Mouse (Mus musculus) fibroblast of lung, adult 2 months (primary cell): ENCODE measurements around the gene Tia1.

Source experiments
- DNase-seq: peaks from one replicate; pipeline ENCODE4 v3.0.0-alpha.2; 2011; ENCODE audit warnings: low read depth

The Tia1 gene

DNA sequence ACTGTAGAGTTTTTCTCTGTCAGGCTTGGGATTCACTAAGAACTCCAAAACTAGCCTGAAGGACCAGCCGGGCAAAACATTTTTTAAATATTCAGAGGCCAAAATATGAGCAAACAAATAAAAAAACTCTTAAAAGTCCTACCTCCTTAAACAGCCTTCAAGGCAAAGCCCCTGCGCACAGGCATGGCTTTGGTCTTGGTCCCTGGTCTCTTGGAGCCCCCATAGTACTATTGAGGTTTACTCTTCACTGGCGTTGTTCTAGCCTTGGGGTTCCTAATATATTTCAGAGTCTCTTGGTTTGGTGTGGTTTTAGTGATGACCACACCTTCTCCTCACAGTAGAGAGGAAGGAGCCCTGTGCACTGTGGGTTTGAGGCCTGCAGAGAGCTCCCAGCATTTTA lies 27.5 kb downstream of the Tia1 start:
- no peak for DNase-seq

DNA sequence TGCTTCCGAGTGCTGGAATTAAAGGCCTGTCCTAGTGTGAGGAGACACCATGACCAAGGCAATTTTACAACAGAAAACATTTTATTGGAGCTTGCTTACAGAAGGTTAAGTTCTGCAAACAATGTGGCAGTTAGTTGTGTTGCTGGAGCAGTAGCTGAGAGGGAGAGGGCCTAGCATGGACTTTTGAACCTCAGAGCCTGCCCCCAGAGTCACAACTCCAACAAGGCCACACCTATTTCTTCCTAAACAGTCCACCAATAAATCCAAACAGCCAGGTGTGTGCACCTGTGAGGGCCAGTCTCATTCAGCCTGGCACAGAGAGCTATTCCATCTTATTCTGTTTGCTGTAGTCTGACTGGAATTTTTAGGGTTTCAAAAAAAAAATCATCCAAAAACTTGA lies 29.7 kb downstream of the Tia1 start:
- DNase-seq = no peak

DNA sequence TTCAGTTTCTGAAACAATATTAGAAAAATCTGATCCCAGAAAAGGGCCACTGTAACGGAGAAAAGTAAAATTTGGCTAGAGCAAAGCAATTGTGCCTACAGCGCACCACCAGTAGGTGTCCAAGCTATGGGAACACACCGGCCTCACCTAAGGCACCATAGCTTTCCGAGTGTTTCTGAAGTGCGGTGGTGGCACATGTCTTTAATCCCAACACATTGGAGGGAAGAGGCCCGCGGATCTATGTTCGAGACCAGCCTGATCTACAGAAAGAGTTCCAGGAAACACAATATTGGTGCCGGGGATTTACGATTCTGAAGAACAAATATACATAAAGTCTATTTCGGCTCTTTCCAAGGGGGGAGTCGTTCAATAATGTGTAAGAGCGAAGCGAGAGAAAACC lies 33.7 kb downstream of the Tia1 start:
- DNase-seq = peak; percentile 24

DNA sequence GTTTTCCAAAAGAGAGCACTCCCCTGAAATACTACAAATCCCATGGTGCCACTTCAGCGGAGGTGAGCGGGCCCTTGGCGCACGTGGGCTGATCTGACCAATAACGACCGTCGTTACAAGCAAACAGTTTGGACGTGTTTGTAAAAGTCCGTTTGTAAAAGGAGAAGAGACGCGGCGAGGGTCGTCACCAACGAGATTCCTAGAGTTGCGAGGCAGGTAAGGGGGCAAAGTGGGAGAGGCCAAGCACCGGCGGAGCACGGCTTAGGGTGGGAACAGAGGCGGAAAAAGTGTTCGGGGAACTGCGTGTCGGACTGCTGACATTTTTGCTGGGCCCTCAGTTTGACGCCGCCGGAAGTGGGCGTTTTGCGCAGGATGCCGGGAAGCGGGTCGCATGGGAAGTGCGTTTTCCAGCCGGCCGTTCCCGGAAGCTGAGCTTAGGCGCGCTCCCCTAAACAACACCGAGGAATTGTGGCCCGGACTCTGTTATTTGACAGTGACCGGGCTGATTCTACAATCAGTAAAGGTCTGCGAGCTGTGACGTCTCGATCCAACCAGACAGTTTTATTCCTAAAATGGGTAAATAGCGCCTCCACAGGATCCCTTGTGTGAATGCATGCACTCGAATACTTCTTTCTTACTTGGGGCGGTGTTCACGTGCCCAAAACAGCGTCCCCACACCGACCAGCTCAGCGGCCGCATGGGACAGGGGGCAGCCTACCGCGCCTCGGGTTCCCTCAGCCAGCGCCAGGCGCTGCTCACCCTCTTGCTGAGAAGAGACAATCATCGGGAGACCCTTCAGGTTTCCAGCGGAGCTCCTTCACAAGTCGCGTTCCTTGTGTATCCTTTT lies 34.5 kb downstream of the Tia1 start, which contains the start of gene C87436:
C87436 (plus strand) TSS at position 103 of the 847 bp plus-strand sequence.
- peak; percentile 96 for DNase-seq

DNA sequence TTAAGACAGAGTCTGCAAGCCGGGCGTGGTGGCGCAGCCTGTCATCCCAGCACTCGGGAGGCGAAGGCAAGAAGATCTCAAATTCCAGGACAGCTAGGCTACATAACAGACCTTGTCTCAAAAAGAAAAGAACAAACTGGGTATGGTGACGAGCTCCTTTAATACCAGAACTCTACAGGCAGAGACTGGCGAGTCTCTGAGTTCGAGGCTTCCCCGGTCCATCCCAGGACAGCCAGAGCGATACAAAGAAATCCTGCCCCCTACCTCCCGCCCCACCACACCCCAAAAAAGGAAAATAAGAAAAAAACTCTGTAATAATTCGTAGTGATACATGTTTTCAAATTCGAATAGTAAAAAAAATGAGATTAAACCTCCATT lies 35.1 kb downstream of the Tia1 start:
- DNase-seq = no peak

DNA sequence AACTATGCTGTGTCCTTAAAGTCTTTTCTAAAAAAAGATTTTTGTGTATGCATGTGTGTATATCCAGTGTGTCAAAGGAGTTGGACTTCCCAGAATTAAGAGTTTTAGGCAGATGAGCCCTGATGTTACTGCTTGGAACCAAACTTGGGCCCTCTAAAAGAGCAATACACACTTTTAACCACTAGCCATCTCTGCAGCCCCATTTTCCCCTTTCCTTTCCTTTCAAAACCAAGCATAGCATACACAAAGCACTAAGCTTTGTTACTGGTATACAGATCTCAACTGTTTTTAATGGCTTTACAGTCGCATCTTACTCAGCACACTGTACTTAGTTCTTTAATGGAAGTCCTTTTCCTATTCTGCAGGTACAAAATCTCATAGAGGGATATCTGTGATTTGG lies 35.5 kb downstream of the Tia1 start:
- no peak for DNase-seq

DNA sequence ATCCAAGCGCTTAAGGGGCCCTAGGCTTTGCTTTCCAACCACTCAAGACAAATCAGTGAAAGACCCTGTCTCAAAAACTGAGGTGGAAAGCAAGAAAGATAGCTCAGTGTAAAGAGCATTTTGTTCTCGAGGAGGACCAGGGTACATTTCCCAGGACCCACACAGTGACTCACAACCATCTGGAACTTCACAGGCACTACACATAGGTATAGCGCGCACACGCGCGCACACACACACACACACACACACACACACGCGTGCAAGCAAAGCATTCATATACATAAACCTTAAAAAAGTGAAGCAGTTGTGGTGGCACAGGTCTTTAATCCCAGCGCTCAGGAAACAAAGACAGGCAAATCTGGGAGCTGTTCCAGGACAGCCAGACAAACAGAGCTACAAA lies 37.6 kb downstream of the Tia1 start:
- no peak for DNase-seq

DNA sequence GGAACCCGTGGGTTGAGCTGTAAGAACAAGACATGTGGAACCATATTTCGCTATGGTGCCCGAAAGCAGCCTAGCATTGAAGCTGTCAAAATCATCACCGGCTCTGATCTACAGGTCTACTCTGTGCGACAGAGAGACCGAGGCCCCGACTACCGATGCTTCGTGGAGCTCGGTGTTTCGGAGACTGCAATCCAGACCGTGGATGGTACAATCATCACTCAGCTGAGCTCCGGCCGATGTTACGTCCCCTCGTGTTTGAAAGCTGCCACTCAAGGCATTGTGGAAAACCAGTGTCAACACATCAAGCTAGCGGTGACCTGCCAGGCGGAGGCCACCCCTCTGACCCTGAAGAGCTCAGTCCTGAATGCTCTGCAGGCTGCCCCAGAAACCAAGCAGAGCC lies 41.5 kb downstream of the Tia1 start:
- no peak for DNase-seq

DNA sequence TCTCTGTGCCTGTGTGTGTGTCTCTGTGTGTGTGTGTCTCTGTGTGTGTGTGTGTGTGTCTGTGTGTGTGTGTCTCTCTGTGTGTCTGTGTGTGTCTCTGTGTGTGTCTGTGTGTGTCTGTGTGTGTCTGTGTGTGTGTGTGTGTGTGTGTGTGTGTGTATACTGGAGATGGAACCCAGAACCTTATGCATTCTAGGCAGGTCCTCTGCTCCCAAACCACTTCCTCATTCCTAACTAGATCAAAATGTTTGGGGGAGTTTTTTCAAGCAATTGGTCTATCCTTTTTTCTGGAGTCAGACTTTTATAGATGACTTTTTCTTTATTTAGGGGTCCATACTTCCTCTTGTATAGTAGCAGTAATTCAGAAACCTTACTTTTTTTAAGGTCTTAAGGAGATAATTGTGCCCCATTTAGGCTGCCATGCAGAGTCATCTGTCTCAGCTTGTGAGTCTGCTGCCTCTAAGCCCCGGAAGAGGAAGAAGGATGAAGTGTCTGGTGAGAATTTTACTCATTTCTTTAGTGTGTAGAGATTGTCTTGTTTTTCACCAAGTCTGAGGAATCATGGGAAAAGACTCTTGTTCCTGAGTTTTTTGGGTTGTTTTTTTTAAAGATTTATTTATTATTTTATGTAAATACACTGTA lies 43.0 kb downstream of the Tia1 start:
- no peak for DNase-seq

DNA sequence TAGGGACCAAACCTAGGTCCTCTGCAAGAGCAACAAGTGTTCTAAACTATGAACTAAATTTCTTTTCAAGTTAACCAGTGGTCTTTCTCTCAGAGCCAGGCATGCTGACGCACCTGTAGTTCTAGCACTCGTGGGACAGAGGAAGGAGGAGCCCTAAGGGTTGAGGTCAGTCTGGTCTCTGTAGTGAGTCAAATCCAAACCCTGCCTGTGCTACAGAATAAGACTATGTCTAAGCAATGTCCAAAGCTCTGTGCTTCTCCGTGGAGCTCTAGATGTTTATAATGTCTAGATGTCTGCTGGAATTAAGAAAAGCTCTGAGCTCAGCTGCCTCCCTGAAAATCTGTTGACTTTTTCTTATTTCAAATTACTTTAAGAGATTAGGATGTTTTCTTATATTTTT lies 52.7 kb downstream of the Tia1 start:
- DNase-seq = no peak

DNA sequence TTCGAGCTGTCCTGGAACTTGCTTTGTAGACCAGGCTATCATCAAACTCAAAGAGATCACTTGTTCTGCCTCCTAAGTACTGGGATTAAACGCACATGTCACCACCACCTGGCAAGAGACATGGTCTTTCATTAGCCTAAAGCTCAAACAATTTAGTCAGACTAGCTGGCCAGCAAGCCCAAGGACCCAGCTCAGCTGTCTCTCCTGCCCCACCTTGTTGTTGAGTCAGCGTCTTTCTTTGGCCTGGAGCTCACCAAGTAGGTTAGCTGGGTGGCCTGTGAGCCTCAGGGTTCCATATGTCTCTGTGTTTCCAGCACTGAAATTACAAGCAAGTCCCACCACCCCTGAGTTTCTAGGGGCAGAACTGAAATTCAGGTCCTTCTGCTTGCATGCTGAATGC lies 59.1 kb downstream of the Tia1 start:
- DNase-seq = no peak

DNA sequence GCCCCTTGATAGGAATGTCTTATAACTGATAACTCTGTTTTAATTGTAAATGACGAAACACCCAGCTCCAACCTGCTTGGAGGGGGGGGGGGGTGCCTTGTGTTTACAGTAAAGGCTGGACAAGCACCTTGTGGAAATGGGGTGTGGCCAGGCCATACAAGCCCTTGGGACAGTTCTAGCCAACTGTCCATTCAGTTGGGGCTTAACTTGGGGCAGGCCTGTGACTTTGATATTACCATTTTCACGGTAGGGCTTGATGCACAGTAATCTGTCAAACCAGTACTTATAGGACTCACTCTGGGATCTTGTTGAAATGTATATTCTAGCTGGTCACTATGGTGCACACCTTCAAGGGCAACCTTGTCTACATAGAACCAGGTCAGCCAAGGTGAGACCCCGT lies 67.3 kb downstream of the Tia1 start:
- no peak for DNase-seq

DNA sequence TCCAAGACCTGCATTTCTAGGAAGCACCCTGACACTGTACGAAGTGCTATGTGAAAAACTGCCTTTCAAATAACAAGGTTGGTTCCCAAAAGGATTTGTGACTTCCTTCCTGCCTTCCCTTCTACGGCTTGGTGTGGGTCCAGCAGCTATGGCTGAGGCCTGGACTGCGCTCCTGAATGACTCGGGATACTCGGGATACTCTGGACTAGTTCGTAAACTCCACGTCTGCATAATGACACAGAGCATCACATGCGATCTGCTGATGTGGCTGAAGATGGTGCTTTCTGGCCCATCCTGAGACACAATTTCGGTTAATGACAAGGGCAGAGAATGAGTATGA lies 67.7 kb downstream of the Tia1 start:
- DNase-seq = no peak

DNA sequence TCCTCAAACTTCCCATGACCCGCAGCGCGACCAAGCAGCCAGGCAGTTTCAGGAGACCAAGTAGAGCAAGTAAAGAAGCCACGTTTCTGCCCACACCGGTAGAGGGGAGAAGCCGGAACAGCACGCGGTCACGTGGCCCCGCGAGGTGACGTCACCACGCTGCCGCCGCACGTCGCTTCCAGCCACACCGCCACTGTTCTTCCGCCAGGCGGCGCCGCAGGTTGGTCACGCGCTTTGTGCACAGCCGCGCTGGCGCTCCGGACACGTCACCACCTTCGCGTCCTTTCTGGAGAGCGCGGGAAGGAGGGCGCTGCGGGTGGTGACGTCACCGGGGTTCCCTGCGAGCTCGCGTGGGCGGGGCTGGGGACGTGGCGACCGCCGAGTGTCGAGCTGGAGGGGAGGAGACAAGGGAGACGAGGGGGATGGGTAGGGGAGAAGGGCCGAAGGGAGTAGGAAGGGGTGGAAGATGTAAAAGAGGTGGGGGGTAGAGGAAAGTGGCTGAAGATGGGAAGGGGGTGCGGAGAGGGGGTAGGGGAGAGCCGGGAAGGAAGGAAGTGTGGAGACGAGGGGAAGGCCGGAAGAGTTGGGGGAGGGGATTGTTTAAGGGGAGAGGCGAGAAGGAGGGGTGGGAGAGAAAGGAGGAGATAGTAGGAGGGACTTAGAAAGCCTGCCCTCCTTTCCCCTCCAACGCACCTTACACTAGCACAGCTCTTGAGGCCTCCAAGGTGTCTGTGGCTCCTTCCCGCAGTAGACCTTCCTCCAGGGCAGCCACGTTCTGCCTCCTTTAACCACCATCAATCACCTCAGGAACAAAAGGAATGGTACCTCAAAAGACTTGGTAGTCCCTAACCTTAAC lies 68.3 kb downstream of the Tia1 start:
- peak; percentile 97 for DNase-seq

DNA sequence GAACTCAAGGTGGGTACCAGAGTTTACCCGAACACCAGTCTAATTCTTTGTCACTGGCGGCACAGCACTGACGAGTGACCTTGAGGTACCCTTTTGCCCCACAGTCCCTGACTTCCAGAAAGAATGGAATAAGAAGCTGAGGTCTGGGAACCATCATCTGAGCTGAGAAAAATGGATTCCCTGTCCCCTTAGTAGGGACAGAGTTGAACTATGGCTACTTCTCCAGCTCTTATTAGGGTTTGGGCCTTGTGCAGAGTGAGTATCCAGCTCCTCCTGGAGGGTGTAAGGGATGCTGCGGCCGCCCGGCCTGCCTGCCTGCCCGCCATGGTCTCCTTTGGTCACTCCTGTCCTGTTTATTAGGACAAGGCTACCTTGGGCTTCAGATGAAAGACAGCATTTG lies 69.1 kb downstream of the Tia1 start:
- no peak for DNase-seq

DNA sequence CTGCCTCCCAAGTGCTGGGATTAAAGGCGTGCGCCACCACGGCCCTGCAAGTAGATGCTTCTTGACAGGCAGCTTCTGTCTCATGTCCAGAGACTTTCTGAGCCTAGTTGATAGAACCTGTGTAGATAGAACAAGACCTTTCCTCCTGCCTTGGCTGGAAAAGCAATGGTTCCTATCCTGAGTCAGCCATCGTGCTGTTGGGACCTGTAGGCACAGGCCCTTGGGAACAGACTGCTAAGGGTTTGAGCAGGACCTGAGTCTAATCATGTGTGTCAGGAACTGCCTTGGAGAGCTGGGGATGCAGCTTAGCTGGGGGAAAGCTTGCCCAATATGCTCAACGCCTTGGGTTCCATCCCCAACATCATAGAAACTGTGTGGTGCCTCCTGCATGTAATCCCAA lies 70.1 kb downstream of the Tia1 start:
- DNase-seq = no peak

DNA sequence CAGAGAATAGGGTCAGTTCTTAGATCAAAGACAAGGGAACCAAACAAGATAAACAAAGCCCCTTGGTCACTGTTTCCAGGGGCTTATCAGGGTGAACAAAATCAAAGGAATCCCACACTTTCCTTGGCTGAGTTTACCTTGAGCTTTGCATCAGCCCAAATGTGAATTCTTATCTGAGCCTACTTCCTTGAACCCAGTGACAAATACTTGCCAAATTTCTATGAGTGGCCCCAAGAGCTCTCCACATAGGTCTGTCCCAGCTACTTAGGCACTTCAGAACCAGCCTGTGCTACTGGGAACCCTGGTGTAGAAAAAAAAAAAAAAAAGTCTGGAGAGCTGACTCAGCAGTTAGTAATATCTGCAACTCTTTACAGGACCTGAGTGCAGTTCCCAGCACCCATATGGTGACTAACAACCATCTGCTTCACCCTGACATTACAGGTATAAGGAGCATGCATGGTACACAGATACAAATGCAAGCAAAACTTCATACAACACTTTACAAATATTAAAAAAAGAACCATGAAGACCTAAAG lies 70.7 kb downstream of the Tia1 start:
- no peak for DNase-seq

DNA sequence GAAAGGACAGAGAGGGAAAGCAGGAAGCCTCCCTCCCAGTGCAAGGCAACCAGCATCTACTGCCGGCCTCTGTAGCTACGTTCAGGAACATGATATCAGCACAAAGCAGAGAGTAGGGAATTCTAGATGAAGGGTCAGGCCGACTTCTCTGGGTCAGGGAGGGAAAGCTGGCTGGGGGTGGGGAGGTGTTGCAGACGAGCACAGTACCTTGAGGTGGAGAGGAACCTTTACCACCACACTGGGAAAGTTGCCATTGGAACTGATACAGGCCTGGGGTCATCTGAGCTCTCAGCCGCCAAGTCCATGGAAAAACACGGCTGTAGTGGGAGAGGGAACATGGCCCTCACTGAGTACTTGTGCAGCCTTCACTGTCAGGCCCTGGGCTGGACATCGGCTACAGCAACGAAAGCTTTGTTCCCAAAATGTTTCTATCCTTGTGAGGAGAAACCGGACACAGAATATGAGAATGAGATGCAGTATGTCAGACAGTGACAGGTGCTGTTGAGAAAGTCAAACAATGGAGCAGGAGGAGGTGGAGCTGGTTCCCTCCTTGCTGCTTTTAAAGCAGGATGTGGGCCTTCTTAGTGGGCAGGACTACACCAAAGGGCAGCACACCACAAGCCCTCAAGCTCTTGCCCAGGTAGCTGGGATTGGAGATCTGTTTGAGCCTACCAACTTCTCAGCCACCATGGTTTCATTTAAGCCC lies 71.6 kb downstream of the Tia1 start:
- no peak for DNase-seq

DNA sequence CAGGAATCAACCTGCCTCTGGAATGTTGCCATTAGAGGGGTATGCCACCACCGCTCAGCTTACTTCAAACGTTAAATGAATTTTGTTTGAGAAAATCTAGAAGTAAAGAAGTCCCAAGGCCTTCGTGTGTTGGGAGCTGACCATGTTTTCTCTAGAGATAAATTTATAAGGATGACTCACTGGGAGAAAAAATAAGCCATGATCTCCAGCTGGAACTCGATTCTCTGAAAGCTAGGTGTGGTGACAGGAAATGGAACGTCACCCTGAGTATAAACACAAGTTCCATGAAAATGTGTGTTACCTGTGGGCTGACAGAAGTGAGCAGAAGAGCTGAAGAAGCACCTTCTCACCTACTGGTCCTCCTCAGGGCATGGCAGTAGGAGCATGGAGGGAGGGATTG lies 72.9 kb downstream of the Tia1 start:
- no peak for DNase-seq

DNA sequence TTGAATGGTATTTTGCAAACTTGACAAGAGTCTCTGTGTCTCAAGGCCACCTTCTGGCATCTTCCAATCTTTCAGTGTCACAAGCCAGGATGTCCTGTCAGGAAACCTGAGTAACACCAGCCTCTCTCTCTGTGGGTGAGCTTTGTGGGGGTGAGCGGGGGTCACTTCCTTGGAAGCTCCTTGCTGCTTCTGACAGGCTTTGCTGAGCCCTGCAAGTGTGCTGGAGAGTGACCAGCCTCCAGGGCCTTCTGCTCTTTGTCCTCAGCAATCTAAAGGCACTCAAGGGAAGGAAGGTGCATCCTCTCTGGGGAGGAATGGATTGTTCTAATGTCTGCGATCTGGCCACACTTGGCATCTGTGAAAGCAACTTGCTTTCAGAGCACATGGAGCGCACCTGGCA lies 75.3 kb downstream of the Tia1 start:
- DNase-seq = no peak

DNA sequence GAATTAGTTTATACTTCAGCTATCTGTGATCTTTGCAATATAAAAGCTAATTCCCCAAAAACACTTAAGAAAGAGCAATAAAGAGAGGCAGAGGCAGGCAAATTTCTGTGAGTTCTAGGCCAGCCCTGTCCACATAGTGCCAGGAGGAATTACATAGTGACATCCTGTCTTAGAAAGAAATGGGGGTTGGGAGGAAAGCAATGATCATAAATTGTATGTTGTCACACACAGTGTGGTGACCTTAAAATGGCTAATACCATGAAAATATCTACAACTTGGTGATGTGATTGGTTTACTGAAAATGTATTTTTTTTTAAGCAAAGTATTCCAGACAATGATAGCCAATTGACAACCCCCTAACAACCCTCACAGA lies 75.8 kb downstream of the Tia1 start:
- no peak for DNase-seq

DNA sequence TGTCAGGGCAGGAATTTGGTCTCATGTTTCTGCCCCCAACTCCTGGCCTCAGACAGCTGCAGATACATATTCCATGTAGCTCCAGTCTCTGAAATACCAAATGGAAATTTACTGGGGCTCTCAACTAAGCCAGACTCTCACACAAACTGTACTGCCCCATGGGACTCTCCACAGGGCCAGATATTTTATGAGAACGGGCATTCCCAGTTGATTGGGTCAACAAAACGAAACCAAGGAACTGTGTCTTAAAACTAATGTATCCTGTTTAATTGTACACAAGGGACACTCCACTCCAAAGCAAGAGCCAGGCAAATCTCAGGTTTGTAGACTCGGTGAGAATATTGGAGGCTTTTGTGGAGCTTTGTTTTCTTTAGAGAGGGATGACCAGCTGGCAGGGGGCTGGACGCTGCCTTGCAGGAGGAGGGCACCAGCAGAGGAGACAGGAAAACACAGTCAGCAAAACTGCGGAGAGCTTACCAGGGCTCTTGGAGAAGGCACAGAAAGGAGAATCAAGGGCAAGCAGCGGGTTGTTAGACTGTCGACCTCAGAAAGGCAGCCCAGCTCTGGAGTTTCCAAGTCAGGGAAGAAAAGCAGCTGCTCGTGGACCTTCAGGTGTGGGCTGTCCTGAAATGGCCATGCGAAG lies 76.3 kb downstream of the Tia1 start:
- peak; percentile 66 for DNase-seq
